ENCODE assay signal across 8 mouse cellular contexts in the genomic region with DNA sequence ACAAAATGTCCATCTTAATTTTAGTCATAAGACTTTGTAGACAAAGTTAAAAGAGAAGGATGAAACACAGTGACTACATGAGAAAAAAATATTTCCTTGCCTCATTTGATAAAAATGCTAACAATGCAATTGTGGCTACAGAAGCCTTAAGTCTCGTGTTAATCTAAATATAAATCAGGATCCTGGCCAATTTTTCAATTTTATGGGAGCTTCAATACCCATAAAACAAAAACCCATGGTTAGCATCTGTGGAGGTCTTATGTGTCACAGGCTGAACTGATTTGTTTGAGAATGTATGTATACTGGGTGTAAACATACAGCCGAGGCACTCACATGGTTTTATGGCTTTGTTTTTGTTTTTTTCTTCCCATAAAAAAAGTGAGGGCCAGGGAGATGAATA. TPM values are rescaled to one million over a fixed set of nuclear protein-coding genes. Genes with fewer than 3 reads are reported as not detected.
DNase-seq lines count a peak whose midpoint lies in the region; ATAC-seq and TF ChIP-seq lines count a peak whose summit lies in the region.

No protein-coding gene starts in this region.

- H3K27me3 ChIP-seq in kidney, adult 2 months (replicated peaks; ENCODE audit: control insufficient read depth, insufficient read depth, low read length) = no peaks in the 10 kb centered on the region
- no peaks in the 10 kb centered on the region for H3K27me3 ChIP-seq in hindbrain, embryonic 15.5 days
- no peaks in the 10 kb centered on the region for H3K27me3 ChIP-seq in midbrain, embryonic 16.5 days (ENCODE audit: control insufficient read depth, insufficient read depth, low read depth, low read length)

- 0% methylated on average over 2 of the region's 2 CpGs for WGBS in kidney, adult 2 months
- WGBS in bone marrow, adult 2 months = 8% methylated on average over 2 of the region's 2 CpGs
- WGBS in hindbrain, embryonic 15.5 days = 24% methylated on average over 2 of the region's 2 CpGs
- 23% methylated on average over 2 of the region's 2 CpGs for WGBS in midbrain, embryonic 16.5 days

- peak overlapping the region; percentile 90 for H3K27ac ChIP-seq in kidney, adult 2 months (ENCODE audit: insufficient read depth, low read depth, low read length)
- peak overlapping the region; percentile 64; the same call in 1 of the 2 replicates for H3K27ac ChIP-seq in bone marrow, adult 2 months (ENCODE audit: control insufficient read depth, insufficient read depth, low read depth, low read length, poor library complexity)
- H3K27ac ChIP-seq in hindbrain, embryonic 15.5 days (replicated peaks) = peak overlapping the region; percentile 97
- peak overlapping the region; percentile 91 for H3K27ac ChIP-seq in midbrain, embryonic 16.5 days (ENCODE audit: low read length)

- H3K4me1 ChIP-seq in kidney, adult 2 months (ENCODE audit: control insufficient read depth, insufficient read depth, low read length) = peaks cover 6% of the 10 kb centered on the region; the same call in 1 of the 2 replicates
- H3K4me1 ChIP-seq in bone marrow, adult 2 months (ENCODE audit: control insufficient read depth, insufficient read depth, low read length) = peaks cover 1% of the 10 kb centered on the region; the same call in 1 of the 2 replicates
- peaks cover 19% of the 10 kb centered on the region for H3K4me1 ChIP-seq in hindbrain, embryonic 15.5 days (replicated peaks)
- H3K4me1 ChIP-seq in midbrain, embryonic 16.5 days (ENCODE audit: control insufficient read depth, insufficient read depth, low read length) = peaks cover 9% of the 10 kb centered on the region

- H3K4me3 ChIP-seq in kidney, adult 2 months (ENCODE audit: insufficient read depth, low read depth, low read length) = peak overlapping the region; percentile 96
- peak overlapping the region; percentile 76 for H3K4me3 ChIP-seq in bone marrow, adult 2 months (replicated peaks; ENCODE audit: control insufficient read depth, low read depth, low read length)
- peak overlapping the region; percentile 92 for H3K4me3 ChIP-seq in hindbrain, embryonic 15.5 days
- peak overlapping the region; percentile 86 for H3K4me3 ChIP-seq in midbrain, embryonic 16.5 days (ENCODE audit: low read depth, low read length)

- ATAC-seq in hindbrain, embryonic 15.5 days (ENCODE audit: low FRiP score, low read depth) = no peak
- ATAC-seq in midbrain, embryonic 16.5 days = no peak

- no peaks in the 10 kb centered on the region for H3K9me3 ChIP-seq in hindbrain, embryonic 15.5 days
- H3K9me3 ChIP-seq in midbrain, embryonic 16.5 days (replicated peaks; ENCODE audit: control insufficient read depth, low read length, poor library complexity, severe bottlenecking) = no peaks in the 10 kb centered on the region

- peak overlapping the region; percentile 69 for H3K4me2 ChIP-seq in hindbrain, embryonic 15.5 days
- peak overlapping the region; percentile 59 for H3K4me2 ChIP-seq in midbrain, embryonic 16.5 days (ENCODE audit: low read length)

- no peak for TF ChIP-seq CTCF in kidney, adult 2 months (conservative IDR thresholded peaks at IDR 0.05; ENCODE audit: insufficient read depth, insufficient read length, low read depth, low read length)
- no peak for TF ChIP-seq CTCF in bone marrow, adult 2 months (IDR thresholded peaks at IDR 0.05; ENCODE audit: control insufficient read depth, insufficient read depth, low read length)

- no peak for TF ChIP-seq POLR2A in kidney, adult 2 months (IDR thresholded peaks at IDR 0.05; ENCODE audit: low read depth, low read length)
- no peak for TF ChIP-seq POLR2A in bone marrow, adult 2 months (IDR thresholded peaks at IDR 0.05; ENCODE audit: borderline replicate concordance, control insufficient read depth, low read depth, low read length)

- H3K9ac ChIP-seq in hindbrain, embryonic 15.5 days = peak overlapping the region; percentile 92
- H3K9ac ChIP-seq in midbrain, embryonic 16.5 days (ENCODE audit: low read depth, low read length) = peak overlapping the region; percentile 94

- H3K36me3 ChIP-seq in kidney, adult 2 months (ENCODE audit: control insufficient read depth, insufficient read depth, low read length) = no peaks in the 10 kb centered on the region; the same call in 1 of the 2 replicates
- no peaks in the 10 kb centered on the region for H3K36me3 ChIP-seq in hindbrain, embryonic 15.5 days
- no peaks in the 10 kb centered on the region for H3K36me3 ChIP-seq in midbrain, embryonic 16.5 days (ENCODE audit: control insufficient read depth, insufficient read depth, low read length)

- DNase-seq in kidney, adult 2 months = no peak
- no peak for DNase-seq in kidney, adult 11 months
- DNase-seq in right cerebral cortex, postnatal 36 days (ENCODE audit: low spot score in 2 of 2) = no peak
- DNase-seq in thymus, adult 18-20 months = no peak
- no peak for DNase-seq in urinary bladder, postnatal 10 days (ENCODE audit: low spot score)

RNA-seq across cellular contexts. Expression of gene Slc35f5, which starts 0.7 kb away (rescaled TPM):
- 32.0 and 36.3 TPM in 2 replicates for polyA plus RNA-seq in kidney, adult 2 months (2012; rRNA removed)
- 1.4 and 1.6 TPM in 2 replicates for polyA plus RNA-seq in bone marrow, adult 2 months (2011; ENCODE audit: insufficient read depth, insufficient read length, low replicate concordance, missing spikeins)
- polyA plus RNA-seq in hindbrain, embryonic 15.5 days (2015; fragmentation: Nextera tagmentation; extraction: Ambion mirVana) = 34.8 and 35.8 TPM in 2 replicates
- polyA plus RNA-seq in midbrain, embryonic 16.5 days (2015; fragmentation: Nextera tagmentation; extraction: Ambion mirVana) = 32.2 and 38.7 TPM in 2 replicates

Comparison
In these comparisons a context has a peak if more than half of its experiments do, and no peak if none do; other contexts are left out.
1. RNA of gene Slc35f5, which starts 0.7 kb away (polyA plus RNA-seq): 32.2 to 38.7 TPM in midbrain, embryonic 16.5 days, 32.0 to 36.3 TPM in kidney, adult 2 months and 34.8 to 35.8 TPM in hindbrain, embryonic 15.5 days; 1.4 to 1.6 TPM in bone marrow, adult 2 months; every median in the first group is over 10 times any median in the second.
2. Peak in every context shown above with its lines, with median percentiles within 50 percentile points of each other: H3K27ac ChIP-seq and H3K4me3 ChIP-seq.